Mouse (Mus musculus): ENCODE results near the gene Pla2g1b.

The Pla2g1b gene

DNA sequence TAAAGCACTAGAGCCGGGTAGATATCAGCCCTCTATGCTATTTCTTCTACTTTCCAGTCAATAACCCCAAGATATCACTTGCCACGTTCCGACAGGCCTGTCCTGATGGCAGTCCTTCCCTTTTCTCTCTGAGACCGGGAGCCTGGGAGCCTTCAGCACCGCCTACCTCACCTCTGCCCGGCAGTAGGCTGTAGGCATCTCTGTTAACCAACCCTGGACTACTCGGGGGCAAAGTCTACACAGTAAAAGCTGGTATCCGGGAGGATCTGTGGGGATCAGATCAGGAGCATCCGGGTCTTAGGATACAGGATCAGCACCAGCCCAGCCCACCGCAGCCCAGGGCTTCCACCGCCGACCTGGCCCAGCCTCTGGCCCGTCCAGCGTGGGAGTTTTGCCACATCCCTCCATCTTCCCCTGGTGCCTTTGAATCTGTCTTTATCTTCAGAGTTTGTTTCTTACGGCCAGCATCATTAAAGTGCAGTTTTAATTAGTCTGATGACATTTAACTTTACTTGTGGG lies 57.0 kb downstream of the Pla2g1b start:
- DNase-seq (ENCODE audit: low spot score): no peak

DNA sequence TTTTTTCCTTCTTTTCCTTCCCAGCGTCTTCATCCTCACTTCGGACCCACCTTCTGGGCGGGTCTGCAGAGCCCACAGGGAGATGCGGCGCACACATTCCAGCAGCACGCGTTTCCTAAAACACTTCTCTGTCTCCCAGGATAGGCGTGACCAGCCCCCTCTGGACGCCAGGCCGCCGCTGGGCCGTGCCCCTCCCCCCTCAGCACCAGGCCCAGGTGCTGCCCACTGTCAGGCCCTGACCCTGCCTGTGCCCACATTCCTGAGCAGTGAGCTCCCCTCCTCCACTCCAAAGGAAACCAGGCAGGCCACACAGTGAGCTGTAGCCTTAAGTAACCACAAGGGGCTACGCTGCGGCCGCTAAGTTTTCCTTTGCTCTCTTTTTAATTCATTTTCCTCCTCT lies 57.9 kb downstream of the Pla2g1b start:
- DNase-seq (ENCODE audit: low spot score): no peak
